Mouse (Mus musculus): ENCODE data around the gene Ifitm2. TPM values are rescaled to one million over a fixed set of nuclear protein-coding genes. Genes with fewer than 3 reads are reported as not detected.

The Ifitm2 gene
- total and polyA plus RNA-seq, 3 experiments: 136 to 381 (median 213) TPM

DNA sequence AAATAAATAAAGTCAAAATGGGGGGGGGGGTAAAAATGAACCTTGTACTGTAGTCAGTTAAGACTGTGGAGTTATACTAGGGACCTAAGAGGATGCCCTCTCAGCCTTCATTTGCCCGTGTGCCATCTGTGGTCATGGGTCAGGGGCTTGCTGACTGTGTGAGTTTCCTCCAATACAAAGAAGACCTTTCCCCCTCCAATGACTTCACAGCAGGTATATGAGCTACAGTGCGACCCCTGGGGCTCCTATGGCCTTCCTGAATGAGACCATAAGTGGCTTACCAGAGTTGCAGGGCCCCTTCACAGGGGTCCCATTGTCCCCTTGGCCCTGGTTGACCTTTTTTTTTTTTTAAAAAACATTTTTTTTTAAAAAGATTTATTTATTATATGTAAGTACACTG, 5.6 kb upstream of the Ifitm2 start:
- no peaks in the 10 kb centered on the region for H3K9me3 ChIP-seq (replicated peaks; ENCODE audit: low read length)
- no peaks in the 10 kb centered on the region for H3K36me3 ChIP-seq (replicated peaks in 1 of 2; ENCODE audit: control insufficient read depth in 1 of 2, insufficient read depth in 1 of 2, low read length in 1 of 2)
- peaks cover 0 to 8% of the 10 kb centered on the region in 2 experiments; a peak in 2 of 4 replicates for H3K4me1 ChIP-seq (ENCODE audit: control insufficient read depth in 1 of 2, insufficient read depth in 2 of 2)
- H3K79me2 ChIP-seq (replicated peaks; ENCODE audit: control insufficient read depth, extremely low read depth, insufficient read depth, poor library complexity, severe bottlenecking): no peaks in the 10 kb centered on the region
- H3K27me3 ChIP-seq (replicated peaks): no peaks in the 10 kb centered on the region
- TF ChIP-seq NRF1 (IDR thresholded peaks at IDR 0.05; ENCODE audit: low read depth, low read length) (no peak), HCFC1 (IDR thresholded peaks at IDR 0.05; ENCODE audit: low read depth, low read length) (no peak), TBP (conservative IDR thresholded peaks at IDR 0.05; ENCODE audit: low read depth, low read length) (no peak), UBTF (IDR thresholded peaks at IDR 0.05; ENCODE audit: low read depth, low read length) (no peak), MEF2A (IDR thresholded peaks at IDR 0.05; ENCODE audit: borderline replicate concordance, low read depth, low read length) (no peak), SMC3 (IDR thresholded peaks at IDR 0.05; ENCODE audit: low read depth, low read length) (no peak), ZMIZ1 (IDR thresholded peaks at IDR 0.05; ENCODE audit: low read depth, low read length) (no peak), POLR2A (IDR thresholded peaks at IDR 0.05; ENCODE audit: low read depth, low read length) (no peak), GABPA (IDR thresholded peaks at IDR 0.05; ENCODE audit: insufficient replicate concordance, low read depth, low read length) (no peak), EP300 (IDR thresholded peaks at IDR 0.05; ENCODE audit: low read length) (no peak), KAT2A (IDR thresholded peaks at IDR 0.05; ENCODE audit: insufficient replicate concordance, low read length) (no peak), MAX (IDR thresholded peaks at IDR 0.05; ENCODE audit: low read length) (no peak), MAFK (IDR thresholded peaks at IDR 0.05; ENCODE audit: insufficient replicate concordance, low read length) (no peak), SIN3A (IDR thresholded peaks at IDR 0.05; ENCODE audit: low read length) (no peak), CTCF (conservative IDR thresholded peaks at IDR 0.05 in 1 of 2, IDR thresholded peaks at IDR 0.05 in 1 of 2; ENCODE audit: low read depth in 2 of 2, low read length in 2 of 2) (no peak), ZC3H11A (IDR thresholded peaks at IDR 0.05; ENCODE audit: low read depth, low read length) (no peak), PAX5 (IDR thresholded peaks at IDR 0.05; ENCODE audit: low read length) (no peak), ZNF384 (IDR thresholded peaks at IDR 0.05; ENCODE audit: low read depth, low read length) (no peak), NELFE (IDR thresholded peaks at IDR 0.05; ENCODE audit: low read depth, low read length) (no peak), USF1 (IDR thresholded peaks at IDR 0.05; ENCODE audit: low read depth, low read length) (no peak)
- H3K9ac ChIP-seq (ENCODE audit: insufficient read depth, low read depth): no peak overlapping the region
- no peak overlapping the region for H3K27ac ChIP-seq (ENCODE audit: insufficient read depth, low read depth)
- dilution Hi-C loops (cut with MboI; ENCODE audit: extremely low pct_ligation_motif_present, extremely low pct_unique_long_range_greater_than_20kb, low sequenced_read_pairs): no loop called here
- in situ Hi-C loops (cut with MboI; ENCODE audit: low pct_ligation_motif_present, low pct_unique_long_range_greater_than_20kb, low sequenced_read_pairs): no loop called here
- H3K4me2 ChIP-seq (ENCODE audit: insufficient read depth, low read depth, poor library complexity, severe bottlenecking): no peak overlapping the region
- no peak overlapping the region for H3K4me3 ChIP-seq (replicated peaks in 1 of 3; ENCODE audit: low read depth in 2 of 3, low read length in 2 of 3, poor library complexity in 1 of 3)
- no peak for DNase-seq (ENCODE audit: extremely low read depth)

DNA sequence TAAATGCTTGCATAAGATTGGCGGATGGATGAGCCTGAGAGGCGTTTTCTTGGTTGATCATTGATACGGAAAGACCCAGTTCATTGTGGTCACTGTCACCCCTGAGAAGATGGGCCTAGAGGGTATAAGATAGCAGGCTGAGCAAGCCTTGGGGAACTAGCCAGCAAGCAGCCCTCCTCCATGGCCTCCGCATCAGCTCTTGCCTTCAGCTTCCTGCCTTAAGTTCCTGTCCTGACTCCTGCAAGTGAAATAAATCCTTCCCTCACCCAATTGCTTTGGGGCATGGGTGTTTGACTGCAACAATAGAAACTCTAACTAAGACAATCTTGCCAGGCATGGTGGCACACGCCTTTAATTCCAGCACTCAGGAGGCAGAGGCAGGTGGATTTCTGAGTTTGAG, 4.2 kb upstream of the Ifitm2 start:
- no peaks in the 10 kb centered on the region for H3K27me3 ChIP-seq (replicated peaks)
- no peak overlapping the region for H3K27ac ChIP-seq (ENCODE audit: insufficient read depth, low read depth)
- no peak overlapping the region for H3K4me3 ChIP-seq (replicated peaks in 1 of 3; ENCODE audit: low read depth in 2 of 3, low read length in 2 of 3, poor library complexity in 1 of 3)
- in situ Hi-C loops (cut with MboI; ENCODE audit: low pct_ligation_motif_present, low pct_unique_long_range_greater_than_20kb, low sequenced_read_pairs): no loop called here
- no peaks in the 10 kb centered on the region for H3K36me3 ChIP-seq (replicated peaks in 1 of 2; ENCODE audit: control insufficient read depth in 1 of 2, insufficient read depth in 1 of 2, low read length in 1 of 2)
- peaks cover 0 to 12% of the 10 kb centered on the region in 2 experiments; a peak in 3 of 4 replicates for H3K4me1 ChIP-seq (ENCODE audit: control insufficient read depth in 1 of 2, insufficient read depth in 2 of 2)
- H3K9me3 ChIP-seq (replicated peaks; ENCODE audit: low read length): no peaks in the 10 kb centered on the region
- no peaks in the 10 kb centered on the region for H3K79me2 ChIP-seq (replicated peaks; ENCODE audit: control insufficient read depth, extremely low read depth, insufficient read depth, poor library complexity, severe bottlenecking)
- H3K4me2 ChIP-seq (ENCODE audit: insufficient read depth, low read depth, poor library complexity, severe bottlenecking): no peak overlapping the region
- dilution Hi-C loops (cut with MboI; ENCODE audit: extremely low pct_ligation_motif_present, extremely low pct_unique_long_range_greater_than_20kb, low sequenced_read_pairs): no loop called here
- H3K9ac ChIP-seq (ENCODE audit: insufficient read depth, low read depth): no peak overlapping the region
- DNase-seq (ENCODE audit: extremely low read depth): no peak
- TF ChIP-seq ZNF384 (IDR thresholded peaks at IDR 0.05; ENCODE audit: low read depth, low read length): no peak
- TF ChIP-seq MXI1 (IDR thresholded peaks at IDR 0.05; ENCODE audit: low read depth, low read length): no peak
- TF ChIP-seq MAFK (IDR thresholded peaks at IDR 0.05; ENCODE audit: insufficient replicate concordance, low read length): no peak
- TF ChIP-seq ELF1 (IDR thresholded peaks at IDR 0.05; ENCODE audit: low read depth, low read length): no peak
- TF ChIP-seq CTCF (conservative IDR thresholded peaks at IDR 0.05 in 1 of 2, IDR thresholded peaks at IDR 0.05 in 1 of 2; ENCODE audit: low read depth in 2 of 2, low read length in 2 of 2): no peak
- no peak for TF ChIP-seq POLR2A (IDR thresholded peaks at IDR 0.05; ENCODE audit: low read depth, low read length)
- no peak for TF ChIP-seq CHD1 (IDR thresholded peaks at IDR 0.05; ENCODE audit: low read depth, low read length)
- no peak for TF ChIP-seq POLR2AphosphoS2 (IDR thresholded peaks at IDR 0.05; ENCODE audit: low read depth, low read length)
- TF ChIP-seq CHD2 (IDR thresholded peaks at IDR 0.05; ENCODE audit: low read length): no peak
- no peak for TF ChIP-seq SMC3 (IDR thresholded peaks at IDR 0.05; ENCODE audit: low read depth, low read length)
